Mouse (Mus musculus) gastrocnemius, postnatal 10 days (tissue): ENCODE measurements around the gene Serpina3k. TPM values are rescaled to one million over a fixed set of nuclear protein-coding genes. Genes with fewer than 3 reads are reported as not detected.
"Not testable (repeated sequence)": the region's sequence is repeated elsewhere in the genome, so short reads cannot be mapped to it uniquely, and the experiment has no call there.

Experiments
- DNase-seq: peaks from one replicate; pipeline ENCODE4 v3.0.0; 2021; ENCODE audit warnings: mixed read lengths
- total RNA-seq, 2 experiments: library from RNA; stranded (reverse); gene quantifications; 2 replicates each; pipeline ENCODE4 v1.2.3; 2021

Serpina3k gene
- total RNA-seq, 2 experiments from 2014 or later: 0.59 TPM; not detected in 1

GRCm38 (mm10) chr12:104388477-104388876 is 50.2 kb downstream of the Serpina3k start:
- no peak for DNase-seq

- DNase-seq: not testable (repeated sequence)
Observed at GRCm38 (mm10) chr12:104391057-104391456, 52.8 kb downstream of the Serpina3k start.

Other genes starting within 250 kb of the Serpina3k start
- gene Serpina5, start 237.4 kb upstream of the Serpina3k start, total RNA-seq: not detected
- gene Serpina3a, start 225.8 kb upstream of the Serpina3k start, total RNA-seq: not detected
- not detected for gene Serpina3b, start 210.5 kb upstream of the Serpina3k start, total RNA-seq
- gene Serpina3c, start 184.6 kb upstream of the Serpina3k start, total RNA-seq: 1 to 10 TPM; 1.1 to 3.0 TPM
- under 1 TPM in 1 of 2 experiments, not detected in 1; 0.16 TPM for gene Serpina3f, start 123.9 kb upstream of the Serpina3k start, total RNA-seq
- gene Serpina3g, start 102.2 kb upstream of the Serpina3k start, total RNA-seq: under 1 TPM in 1 of 2 experiments, not detected in 1; 0.38 TPM
- gene Serpina3i, start 75.4 kb upstream of the Serpina3k start, total RNA-seq: under 1 TPM in 1 of 2 experiments, not detected in 1; 0.77 TPM
- not detected for gene Serpina3j, start 23.9 kb upstream of the Serpina3k start, total RNA-seq
- gene Serpina3m, start within 50 bp of the Serpina3k start, total RNA-seq: under 1 TPM; 0.21 to 0.23 TPM
- 1 to 10 TPM; 1.2 to 1.9 TPM for gene Serpina3n, start 68.2 kb downstream of the Serpina3k start, total RNA-seq
- gene Gsc, start 134.8 kb downstream of the Serpina3k start, total RNA-seq: 1 to 10 TPM in 1 of 2 experiments, under 1 TPM in 1; 0.61 to 1.1 TPM